Mouse (Mus musculus) intestine, embryonic 16.5 days (tissue): Measurements from ENCODE around the gene Slc6a2. TPM values are rescaled to one million over a fixed set of nuclear protein-coding genes. Genes with fewer than 3 reads are reported as not detected.

Source experiments
- ATAC-seq: fragments of 200-750 bp; cut with Nextera tagmentation; 2 replicates; pipeline ENCODE4 v1.8.0; 2017; ENCODE audit warnings: moderate TSS enrichment, moderate library complexity
- H3K27ac ChIP-seq: fragments of 300-500 bp; sonication (generic); 2 replicates; pipeline ENCODE4 v1.5.1; 2014; ENCODE audit warnings: mild to moderate bottlenecking, low read length
- H3K27me3 ChIP-seq: fragments of 300-500 bp; sonication (generic); replicated peaks from 2 replicates; pipeline ENCODE4 v1.6.1; 2014; ENCODE audit warnings: low read length, control low read depth, mixed read lengths; ENCODE audit not compliant: control insufficient read depth, insufficient read depth
- H3K36me3 ChIP-seq: fragments of 300-500 bp; sonication (generic); 2 replicates; pipeline ENCODE4 v1.6.1; 2014; ENCODE audit warnings: low read length, control low read depth; ENCODE audit not compliant: control insufficient read depth, insufficient read depth
- H3K4me1 ChIP-seq: fragments of 300-500 bp; sonication (generic); 2 replicates; pipeline ENCODE4 v1.6.1; 2014; ENCODE audit warnings: low read length, control low read depth, mixed read lengths; ENCODE audit not compliant: control insufficient read depth, insufficient read depth
- H3K4me2 ChIP-seq: fragments of 300-500 bp; sonication (generic); 2 replicates; pipeline ENCODE4 v1.6.1; 2014; ENCODE audit warnings: low read depth, low read length, control low read depth
- H3K4me3 ChIP-seq: fragments of 300-500 bp; sonication (generic); 2 replicates; pipeline ENCODE4 v1.5.1; 2014; ENCODE audit warnings: mild to moderate bottlenecking, low read length
- H3K9ac ChIP-seq: fragments of 300-500 bp; sonication (generic); 2 replicates; pipeline ENCODE4 v1.6.1; 2014; ENCODE audit warnings: low read depth, low read length
- H3K9me3 ChIP-seq: fragments of 300-500 bp; sonication (generic); 2 replicates; pipeline ENCODE4 v1.6.1; 2016; ENCODE audit warnings: low read length, control low read depth; ENCODE audit not compliant: control insufficient read depth
- WGBS: fragments of 180-500 bp; shearing (Covaris S2); extraction: QIAGEN DNeasy Blood & Tissue Kit; methylation state at CpG from one replicate; pipeline ENCODE4 v1.1.7; 2014; 5-methylcytosine and 5-hydroxymethylcytosine counted together
- polyA plus RNA-seq: library from polyadenylated mRNA; unstranded; fragments of >200 nt; fragmentation: Nextera tagmentation; extraction: Ambion mirVana; gene quantifications from 2 replicates; pipeline ENCODE4 v1.2.1, GENCODE M21; 2015

Gene Slc6a2
- polyA plus RNA-seq, 1 experiment from 2014 or later = 0.31 TPM

- H3K9me3 ChIP-seq = no peaks in the 10 kb centered on the region
- peak overlapping the region; percentile 44 for H3K9ac ChIP-seq
- H3K4me1 ChIP-seq = peaks cover 8% of the 10 kb centered on the region
- H3K4me2 ChIP-seq = peak overlapping the region; percentile 59
- no peaks in the 10 kb centered on the region for H3K36me3 ChIP-seq
- H3K27ac ChIP-seq = no peak overlapping the region
- peaks cover 31% of the 10 kb centered on the region for H3K27me3 ChIP-seq
- peak overlapping the region; percentile 39 for H3K4me3 ChIP-seq
- WGBS = under 1% methylated on average over 42 of the region's 42 CpGs
- ATAC-seq = no peak
Measured at GRCm38 (mm10) chr8:92960451-92960911, 602 bp downstream of the Slc6a2 start.

GRCm38 (mm10) chr8:92961088-92961487, 1.2 kb downstream of the Slc6a2 start:
- peak overlapping the region; percentile 59 for H3K4me2 ChIP-seq
- WGBS = 2% methylated on average over 25 of the region's 25 CpGs
- H3K36me3 ChIP-seq = no peaks in the 10 kb centered on the region
- no peak overlapping the region for H3K27ac ChIP-seq
- no peaks in the 10 kb centered on the region for H3K9me3 ChIP-seq
- no peak for ATAC-seq
- no peak overlapping the region for H3K9ac ChIP-seq
- peaks cover 8% of the 10 kb centered on the region for H3K4me1 ChIP-seq
- peak overlapping the region; percentile 39; the same call in 1 of the 2 replicates for H3K4me3 ChIP-seq
- H3K27me3 ChIP-seq = peaks cover 31% of the 10 kb centered on the region

GRCm38 (mm10) chr8:92964556-92964955, 4.7 kb downstream of the Slc6a2 start:
- H3K9me3 ChIP-seq = no peaks in the 10 kb centered on the region
- H3K4me2 ChIP-seq = no peak overlapping the region
- ATAC-seq = no peak
- H3K4me1 ChIP-seq = peaks cover 8% of the 10 kb centered on the region
- H3K4me3 ChIP-seq = no peak overlapping the region
- no peaks in the 10 kb centered on the region for H3K36me3 ChIP-seq
- 46% methylated on average over 2 of the region's 2 CpGs for WGBS
- no peak overlapping the region for H3K27ac ChIP-seq
- H3K27me3 ChIP-seq = peaks cover 30% of the 10 kb centered on the region
- H3K9ac ChIP-seq = no peak overlapping the region

GRCm38 (mm10) chr8:92972949-92973348, 13.1 kb downstream of the Slc6a2 start:
- Histone ChIP-seq H3K9ac (no peak overlapping the region), H3K9me3 (no peaks in the 10 kb centered on the region), H3K4me3 (no peak overlapping the region), H3K36me3 (no peaks in the 10 kb centered on the region), H3K4me1 (peaks cover 6% of the 10 kb centered on the region), H3K4me2 (no peak overlapping the region), H3K27ac (no peak overlapping the region), H3K27me3 (no peaks in the 10 kb centered on the region)
- 0 out of 2 replicates have a peak, but pooled peaks have one; percentile 36 for ATAC-seq
- WGBS = 46% methylated on average over 5 of the region's 5 CpGs

GRCm38 (mm10) chr8:92976656-92977055, 16.8 kb downstream of the Slc6a2 start:
- no peak overlapping the region for H3K9ac ChIP-seq
- WGBS = 84% methylated on average over 5 of the region's 5 CpGs
- H3K27ac ChIP-seq = no peak overlapping the region
- H3K27me3 ChIP-seq = no peaks in the 10 kb centered on the region
- peaks cover 6% of the 10 kb centered on the region for H3K4me1 ChIP-seq
- ATAC-seq = no peak
- no peak overlapping the region for H3K4me2 ChIP-seq
- no peak overlapping the region for H3K4me3 ChIP-seq
- no peaks in the 10 kb centered on the region for H3K36me3 ChIP-seq
- no peaks in the 10 kb centered on the region for H3K9me3 ChIP-seq

- H3K4me2 ChIP-seq = no peak overlapping the region
- no peak overlapping the region for H3K27ac ChIP-seq
- 86% methylated on average over 3 of the region's 3 CpGs for WGBS
- no peak overlapping the region for H3K9ac ChIP-seq
- H3K9me3 ChIP-seq = no peaks in the 10 kb centered on the region
- H3K27me3 ChIP-seq = no peaks in the 10 kb centered on the region
- H3K4me3 ChIP-seq = no peak overlapping the region
- H3K4me1 ChIP-seq = no peaks in the 10 kb centered on the region
- H3K36me3 ChIP-seq = no peaks in the 10 kb centered on the region
- no peak for ATAC-seq
Measured at GRCm38 (mm10) chr8:92982491-92982890, 22.6 kb downstream of the Slc6a2 start.

GRCm38 (mm10) chr8:92984376-92984775, 24.5 kb downstream of the Slc6a2 start:
- Histone ChIP-seq H3K9me3 (no peaks in the 10 kb centered on the region), H3K4me1 (no peaks in the 10 kb centered on the region), H3K27me3 (no peaks in the 10 kb centered on the region), H3K27ac (no peak overlapping the region), H3K36me3 (no peaks in the 10 kb centered on the region), H3K4me3 (no peak overlapping the region), H3K9ac (no peak overlapping the region), H3K4me2 (no peak overlapping the region)
- WGBS = 43% methylated on average over 2 of the region's 2 CpGs
- ATAC-seq = no peak

GRCm38 (mm10) chr8:92996840-92997239, 37.0 kb downstream of the Slc6a2 start:
- Histone ChIP-seq H3K4me2 (no peak overlapping the region), H3K4me3 (no peak overlapping the region), H3K27ac (no peak overlapping the region), H3K36me3 (no peaks in the 10 kb centered on the region), H3K27me3 (no peaks in the 10 kb centered on the region), H3K4me1 (no peaks in the 10 kb centered on the region), H3K9me3 (no peaks in the 10 kb centered on the region), H3K9ac (no peak overlapping the region)
- WGBS = 32% methylated on average over 5 of the region's 5 CpGs
- no peak for ATAC-seq

- Histone ChIP-seq H3K4me3 (no peak overlapping the region), H3K4me2 (no peak overlapping the region), H3K27me3 (no peaks in the 10 kb centered on the region), H3K27ac (no peak overlapping the region), H3K9ac (no peak overlapping the region), H3K9me3 (no peaks in the 10 kb centered on the region), H3K4me1 (no peaks in the 10 kb centered on the region), H3K36me3 (no peaks in the 10 kb centered on the region)
- 47% methylated on average over 2 of the region's 2 CpGs for WGBS
- no peak for ATAC-seq
Measured at GRCm38 (mm10) chr8:92998600-92998999, 38.7 kb downstream of the Slc6a2 start.

- no peaks in the 10 kb centered on the region for H3K9me3 ChIP-seq
- H3K9ac ChIP-seq = no peak overlapping the region
- no peaks in the 10 kb centered on the region for H3K27me3 ChIP-seq
- H3K36me3 ChIP-seq = no peaks in the 10 kb centered on the region
- no peaks in the 10 kb centered on the region for H3K4me1 ChIP-seq
- no peak overlapping the region for H3K4me3 ChIP-seq
- H3K27ac ChIP-seq = no peak overlapping the region
- H3K4me2 ChIP-seq = no peak overlapping the region
- 25% methylated on average over 5 of the region's 5 CpGs for WGBS
- no peak for ATAC-seq
Measured at GRCm38 (mm10) chr8:93010286-93010685, 50.4 kb downstream of the Slc6a2 start.
